Mouse (Mus musculus): ENCODE data around the gene Patj. TPM values are rescaled to one million over a fixed set of nuclear protein-coding genes. Genes with fewer than 3 reads are reported as not detected.

Patj gene
- polyA plus RNA-seq, 1 experiment from 2014 or later = 8.9 TPM

Small RNA genes lying within 50 kb of the gene (microRNA-seq; reads per million reads assigned to microRNA genes)
- gene Gm22625 (not detected), gene Gm26154 (not detected)

Other genes with a start within 250 kb of the Patj start
- gene Tm2d1, start 12.5 kb upstream of the Patj start, polyA plus RNA-seq (2015; fragmentation: Nextera tagmentation; extraction: Ambion mirVana) = 94.0 and 102 TPM in 2 replicates